Mouse (Mus musculus): ENCODE measurements at regions not wholly inside any gene's neighbourhood (a gene's known extent, or its start where the extent isn't known, plus 50 kb on each side); places are given as distances from the start of the nearest gene placed in this dataset.

DNA sequence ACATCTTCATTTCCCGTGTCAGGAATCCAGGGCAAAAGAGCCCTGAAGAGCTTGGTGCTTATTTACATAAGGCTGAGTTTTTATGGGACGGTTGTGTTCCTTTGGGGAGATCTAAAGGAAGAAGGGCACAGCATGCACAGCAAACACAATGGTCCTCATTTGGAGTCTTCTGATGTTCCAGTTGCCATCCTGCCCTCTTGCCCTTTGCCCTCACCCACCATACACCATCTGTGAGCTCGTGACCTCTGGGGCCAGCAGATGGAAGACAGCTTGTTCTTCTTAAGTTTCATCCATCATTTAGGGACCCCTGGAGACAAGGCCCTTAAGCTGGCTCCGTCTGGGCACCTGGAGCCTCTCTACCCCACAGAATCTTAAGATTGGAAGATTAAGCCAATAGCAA lies 121.9 kb upstream of the Cadm1 start:
- H3K4me2 ChIP-seq, result no peak overlapping the region
- ATAC-seq (ENCODE audit: low FRiP score, low read depth), result no peak
- no peak overlapping the region for H3K4me3 ChIP-seq
- H3K27ac ChIP-seq (replicated peaks), result no peak overlapping the region
- H3K9ac ChIP-seq, result no peak overlapping the region
- H3K9me3 ChIP-seq, result no peaks in the 10 kb centered on the region
- 29% methylated on average over 4 of the region's 4 CpGs for WGBS
- no peaks in the 10 kb centered on the region for H3K36me3 ChIP-seq
- peaks cover 2% of the 10 kb centered on the region; the same call in 1 of the 2 replicates for H3K27me3 ChIP-seq
- peaks cover 13% of the 10 kb centered on the region for H3K4me1 ChIP-seq (replicated peaks)

DNA sequence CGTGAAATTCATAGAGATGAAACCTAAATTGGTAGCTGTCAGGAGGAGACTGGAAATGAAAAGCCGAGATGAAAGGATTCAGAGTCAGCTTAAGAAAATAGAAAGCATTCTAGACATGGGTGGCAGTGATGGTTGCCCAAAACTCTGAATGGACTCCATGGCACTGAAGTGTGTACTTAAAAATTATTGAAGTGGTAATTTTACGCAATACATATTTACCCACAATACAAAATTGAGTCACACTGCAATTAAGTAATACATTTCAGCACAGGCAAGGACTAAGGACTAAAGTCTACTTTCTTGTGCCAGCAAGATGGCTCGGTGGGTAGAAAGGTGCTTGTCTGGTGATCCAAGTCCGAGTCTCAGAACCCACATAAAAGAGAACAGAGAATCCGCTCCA lies 120.4 kb upstream of the Cadm1 start:
- Histone ChIP-seq H3K9ac (no peak overlapping the region), H3K9me3 (no peaks in the 10 kb centered on the region), H3K27me3 (peaks cover 2% of the 10 kb centered on the region; the same call in 1 of the 2 replicates), H3K27ac (replicated peaks) (no peak overlapping the region), H3K36me3 (no peaks in the 10 kb centered on the region), H3K4me2 (no peak overlapping the region), H3K4me1 (replicated peaks) (peaks cover 13% of the 10 kb centered on the region), H3K4me3 (no peak overlapping the region)
- ATAC-seq (ENCODE audit: low FRiP score, low read depth), result no peak
- WGBS, result 90% methylated on average over 6 of the region's 6 CpGs

DNA sequence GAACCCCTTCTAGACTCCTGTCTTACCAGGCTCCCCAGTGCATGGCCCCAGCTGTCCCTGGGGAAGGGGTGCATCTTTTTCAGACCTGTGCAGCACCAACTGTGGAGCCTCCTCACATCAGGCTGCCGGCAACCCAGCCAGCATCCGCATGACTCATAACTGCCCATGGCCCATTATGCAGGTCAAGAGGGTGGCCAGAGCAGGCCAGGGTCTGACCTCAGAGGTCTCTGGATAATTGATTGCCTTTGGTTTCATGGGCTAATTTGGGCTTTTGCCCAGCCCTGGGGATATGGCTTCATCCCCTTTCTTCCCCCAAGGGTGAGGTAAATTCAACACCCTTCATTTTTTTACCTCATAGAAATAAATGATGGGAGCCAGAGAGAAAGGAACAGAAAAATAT lies 117.2 kb upstream of the Cadm1 start:
- Histone ChIP-seq H3K9ac (no peak overlapping the region), H3K4me3 (no peak overlapping the region), H3K36me3 (no peaks in the 10 kb centered on the region), H3K27me3 (peaks cover 2% of the 10 kb centered on the region; the same call in 1 of the 2 replicates), H3K9me3 (no peaks in the 10 kb centered on the region), H3K4me1 (replicated peaks) (no peaks in the 10 kb centered on the region; the same call in 1 of the 2 replicates), H3K27ac (replicated peaks) (no peak overlapping the region), H3K4me2 (no peak overlapping the region)
- ATAC-seq (ENCODE audit: low FRiP score, low read depth), result no peak
- WGBS, result 40% methylated on average over 2 of the region's 2 CpGs

DNA sequence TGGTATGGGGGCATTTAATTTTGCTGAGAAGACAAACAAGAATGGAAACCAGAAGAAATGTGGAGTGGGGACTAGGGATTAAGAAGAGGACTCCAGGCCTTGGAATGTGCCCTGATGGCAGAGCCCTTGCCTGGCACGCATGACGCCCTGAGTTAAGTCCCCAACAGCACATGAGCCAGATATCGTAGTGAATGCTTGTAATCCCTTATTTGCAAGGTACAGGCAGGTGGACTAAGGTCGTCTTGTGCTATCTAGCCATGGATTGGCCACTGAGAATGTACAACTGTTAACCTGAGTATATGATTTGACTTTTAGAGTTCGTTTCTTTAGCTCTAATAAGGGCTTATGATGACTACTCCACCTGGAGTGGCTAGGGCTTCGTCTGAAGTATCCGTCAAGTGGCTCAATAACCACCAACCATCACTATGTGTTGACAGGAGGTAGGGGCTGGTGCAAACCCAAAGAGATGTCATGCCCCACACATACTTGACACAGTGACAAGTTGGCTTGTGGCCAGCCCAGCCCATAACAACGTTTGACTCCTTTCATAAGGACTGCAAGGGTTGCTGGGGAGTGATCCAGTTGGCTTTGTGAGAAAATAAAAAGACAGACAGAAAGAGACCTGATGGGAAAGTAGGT lies 115.5 kb upstream of the Cadm1 start:
- 76% methylated on average over 8 of the region's 8 CpGs for WGBS
- Histone ChIP-seq H3K27me3 (0 out of 2 replicates have a peak, but pooled peaks cover 2% of the 10 kb centered on the region), H3K4me1 (replicated peaks) (no peaks in the 10 kb centered on the region; the same call in 1 of the 2 replicates), H3K9ac (no peak overlapping the region), H3K27ac (replicated peaks) (no peak overlapping the region), H3K4me2 (no peak overlapping the region), H3K9me3 (no peaks in the 10 kb centered on the region), H3K4me3 (no peak overlapping the region), H3K36me3 (no peaks in the 10 kb centered on the region)
- ATAC-seq (ENCODE audit: low FRiP score, low read depth), result no peak

DNA sequence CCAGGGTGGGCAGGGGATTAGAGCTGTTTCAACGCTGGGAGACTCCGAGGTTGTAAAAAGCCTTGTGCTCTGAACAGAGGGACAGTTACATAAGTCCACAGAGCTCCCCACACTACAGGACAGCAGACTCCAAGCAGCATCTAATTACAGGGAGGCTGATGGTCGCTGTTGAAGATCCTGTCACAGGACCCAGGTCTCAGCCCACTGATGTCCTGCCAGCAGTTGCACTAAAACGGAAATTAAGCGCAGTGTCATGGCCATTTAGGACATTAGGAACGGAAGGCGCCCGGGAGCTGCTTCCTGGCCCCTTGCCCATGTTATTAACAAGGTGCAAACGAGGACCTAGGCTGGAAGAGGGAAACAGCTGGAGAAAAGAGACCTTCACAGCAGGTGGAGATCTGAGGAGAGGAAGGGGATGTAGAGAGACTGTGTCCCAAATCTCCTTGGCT lies 107.8 kb upstream of the Cadm1 start:
- Histone ChIP-seq H3K4me2 (no peak overlapping the region), H3K9ac (no peak overlapping the region), H3K27ac (replicated peaks) (0 out of 2 replicates have a peak overlapping the region, but pooled peaks have one; percentile 49), H3K36me3 (no peaks in the 10 kb centered on the region), H3K27me3 (no peaks in the 10 kb centered on the region), H3K4me3 (no peak overlapping the region), H3K9me3 (no peaks in the 10 kb centered on the region), H3K4me1 (replicated peaks) (peaks cover 15% of the 10 kb centered on the region)
- peak; percentile 34; the same call in 1 of the 2 replicates for ATAC-seq (ENCODE audit: low FRiP score, low read depth)
- 36% methylated on average over 9 of the region's 9 CpGs for WGBS

DNA sequence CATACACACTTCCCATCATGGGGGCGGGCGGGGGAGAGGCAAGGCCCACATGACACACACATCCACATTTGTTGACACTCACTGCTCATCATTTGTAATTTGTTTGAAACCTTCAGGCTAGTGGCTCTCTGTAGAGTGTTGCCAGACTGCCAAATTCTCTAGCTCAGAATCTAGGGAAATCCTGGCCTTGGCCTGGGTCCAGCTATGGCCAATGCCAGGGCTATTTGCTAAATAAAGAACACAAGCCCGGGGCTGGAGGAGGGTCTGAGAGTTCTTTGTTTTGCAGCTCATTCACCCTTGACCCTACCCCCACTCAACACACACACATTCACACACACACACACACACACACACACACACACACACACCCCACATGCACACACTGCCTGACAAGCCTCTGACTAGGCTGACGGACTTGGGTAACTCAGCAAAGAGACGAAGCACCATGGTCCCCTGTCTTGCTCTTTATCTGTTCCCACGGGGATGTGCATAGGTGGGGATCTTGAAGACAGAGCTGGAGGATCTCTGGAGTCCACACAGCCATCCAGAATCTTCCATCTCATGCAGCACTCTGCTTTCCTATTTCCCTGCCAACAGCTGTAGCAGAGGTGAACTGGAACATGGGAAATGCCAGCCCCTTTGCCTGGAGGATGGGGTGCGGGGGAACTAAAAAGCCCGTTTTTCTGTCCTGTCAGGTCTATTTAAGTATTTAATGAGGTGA lies 107.1 kb upstream of the Cadm1 start:
- Histone ChIP-seq H3K36me3 (no peaks in the 10 kb centered on the region), H3K9ac (no peak overlapping the region), H3K27ac (replicated peaks) (peak overlapping the region; percentile 32; the same call in 1 of the 2 replicates), H3K27me3 (no peaks in the 10 kb centered on the region), H3K4me3 (no peak overlapping the region), H3K9me3 (no peaks in the 10 kb centered on the region), H3K4me2 (no peak overlapping the region), H3K4me1 (replicated peaks) (peaks cover 15% of the 10 kb centered on the region)
- WGBS, result 54% methylated on average over 8 of the region's 8 CpGs
- peak; percentile 45 for ATAC-seq (ENCODE audit: low FRiP score, low read depth)

DNA sequence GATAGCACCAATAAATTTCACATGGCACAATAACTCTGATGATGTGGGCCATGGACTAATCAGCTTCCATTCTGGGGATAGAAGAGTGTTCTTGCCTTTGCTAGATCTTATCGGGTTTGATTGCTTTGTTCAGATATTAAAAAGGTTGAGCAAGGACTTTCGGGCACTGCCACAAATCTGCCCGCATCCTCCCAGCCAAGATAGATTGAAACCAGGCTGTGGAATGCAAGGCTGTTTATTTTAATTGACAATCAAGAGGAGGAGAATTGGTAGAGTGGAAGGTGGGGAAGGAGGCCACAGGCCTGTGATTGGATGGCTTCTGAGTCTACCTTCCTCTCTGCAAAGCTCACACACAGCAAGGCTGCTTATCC lies 106.5 kb upstream of the Cadm1 start:
- Histone ChIP-seq H3K4me2 (no peak overlapping the region), H3K4me3 (no peak overlapping the region), H3K4me1 (replicated peaks) (peaks cover 15% of the 10 kb centered on the region), H3K27ac (replicated peaks) (no peak overlapping the region), H3K27me3 (no peaks in the 10 kb centered on the region), H3K36me3 (no peaks in the 10 kb centered on the region), H3K9ac (no peak overlapping the region), H3K9me3 (no peaks in the 10 kb centered on the region)
- no peak for ATAC-seq (ENCODE audit: low FRiP score, low read depth)
- 66% methylated on average over 3 of the region's 3 CpGs for WGBS

DNA sequence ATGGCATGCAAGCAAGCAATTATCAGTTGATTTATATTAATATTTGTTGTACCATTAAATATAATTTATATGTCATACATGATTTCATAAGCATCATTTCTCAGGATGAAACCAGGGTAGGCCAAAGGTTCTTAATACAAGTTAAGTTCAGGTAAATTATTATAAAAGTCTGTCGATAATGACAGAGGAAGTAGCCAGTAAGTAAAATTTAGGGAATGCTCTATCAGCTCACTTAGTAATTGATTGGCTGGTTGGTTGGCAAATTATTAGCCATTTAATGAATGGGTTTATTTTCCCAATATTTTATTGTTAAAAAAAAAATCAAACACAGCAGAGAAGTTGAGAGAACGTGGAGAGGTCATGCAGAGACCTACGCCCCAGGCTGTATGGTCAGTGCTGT lies 105.8 kb upstream of the Cadm1 start:
- Histone ChIP-seq H3K36me3 (no peaks in the 10 kb centered on the region), H3K4me1 (replicated peaks) (peaks cover 15% of the 10 kb centered on the region), H3K27me3 (no peaks in the 10 kb centered on the region), H3K4me3 (no peak overlapping the region), H3K9me3 (no peaks in the 10 kb centered on the region), H3K9ac (no peak overlapping the region), H3K27ac (replicated peaks) (no peak overlapping the region), H3K4me2 (no peak overlapping the region)
- ATAC-seq (ENCODE audit: low FRiP score, low read depth), result no peak
- WGBS, result 90% methylated on average over 3 of the region's 3 CpGs

DNA sequence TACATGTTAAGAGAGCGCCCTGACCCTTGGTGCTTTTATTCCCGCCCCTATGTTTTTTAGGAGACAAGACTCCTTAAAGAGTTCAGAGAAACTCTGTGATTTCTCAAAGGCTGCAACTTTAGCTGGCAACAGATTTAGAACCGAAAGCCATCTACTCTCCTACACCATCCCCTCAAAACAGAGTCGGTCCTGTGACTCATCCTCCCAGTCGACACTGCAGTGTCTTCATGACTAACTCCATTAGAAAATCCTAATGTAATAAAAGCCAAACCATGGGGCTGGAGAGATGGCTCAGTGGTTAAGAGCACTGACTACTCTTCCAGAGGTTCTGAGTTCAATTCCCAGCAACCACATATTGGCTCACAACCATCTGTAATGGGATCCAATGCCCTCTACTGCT lies 103.3 kb upstream of the Cadm1 start:
- 95% methylated on average over 5 of the region's 5 CpGs for WGBS
- Histone ChIP-seq H3K4me1 (replicated peaks) (peaks cover 15% of the 10 kb centered on the region), H3K9ac (no peak overlapping the region), H3K27ac (replicated peaks) (no peak overlapping the region), H3K27me3 (no peaks in the 10 kb centered on the region), H3K9me3 (no peaks in the 10 kb centered on the region), H3K4me2 (no peak overlapping the region), H3K4me3 (no peak overlapping the region), H3K36me3 (no peaks in the 10 kb centered on the region)
- no peak for ATAC-seq (ENCODE audit: low FRiP score, low read depth)

DNA sequence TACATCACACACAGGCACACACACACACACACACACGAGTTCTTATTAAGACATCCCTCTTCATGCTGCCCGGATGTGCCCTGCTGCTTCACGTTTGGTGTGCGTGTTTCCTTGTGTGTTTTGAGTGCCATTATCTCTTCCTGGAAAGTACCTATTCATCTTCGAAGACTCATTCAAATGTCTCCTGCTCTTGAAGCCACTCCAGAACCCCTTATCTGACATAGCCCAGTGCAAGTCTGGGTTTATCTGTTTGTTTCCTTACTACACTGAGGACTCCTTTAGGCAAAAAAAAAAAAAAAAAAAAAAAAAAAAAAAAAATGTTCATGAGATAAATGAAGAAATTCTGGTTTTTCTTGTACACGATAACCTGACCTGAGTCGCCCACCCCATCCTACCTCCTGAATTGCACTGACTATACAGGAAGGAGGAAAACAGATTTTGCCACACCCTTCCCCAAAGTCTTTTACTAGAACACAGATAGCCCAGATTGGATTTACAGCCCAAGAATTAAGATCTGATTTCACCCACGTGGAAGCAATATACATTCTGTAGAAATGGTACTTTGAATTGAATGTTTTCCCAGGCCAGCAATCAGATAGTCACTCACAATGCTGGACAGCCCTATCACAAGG lies 101.1 kb upstream of the Cadm1 start:
- Histone ChIP-seq H3K27me3 (no peaks in the 10 kb centered on the region), H3K27ac (replicated peaks) (no peak overlapping the region), H3K9me3 (no peaks in the 10 kb centered on the region), H3K4me3 (no peak overlapping the region), H3K9ac (no peak overlapping the region), H3K4me1 (replicated peaks) (no peaks in the 10 kb centered on the region), H3K36me3 (no peaks in the 10 kb centered on the region), H3K4me2 (no peak overlapping the region)
- ATAC-seq (ENCODE audit: low FRiP score, low read depth), result no peak
- 80% methylated on average over 8 of the region's 8 CpGs for WGBS

DNA sequence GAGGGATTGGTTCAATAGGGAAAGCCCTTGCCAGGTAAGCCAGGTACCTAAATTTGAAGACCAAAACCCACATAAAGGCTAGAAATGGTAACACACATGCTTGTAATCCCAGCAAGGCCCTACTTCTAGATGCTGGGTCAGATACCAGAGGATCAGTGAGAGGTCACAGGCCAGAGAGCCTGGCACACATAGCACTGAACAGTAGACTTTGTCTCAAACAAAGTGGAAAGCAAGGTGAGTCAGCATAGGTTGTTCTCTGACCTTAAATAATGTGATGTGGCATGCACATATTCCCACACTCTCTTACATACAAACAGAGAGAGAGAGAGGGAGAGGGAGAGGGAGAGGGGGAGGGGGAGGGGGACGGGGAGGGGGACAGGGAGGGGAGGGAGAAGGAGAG lies 100.3 kb upstream of the Cadm1 start:
- no peaks in the 10 kb centered on the region for H3K27me3 ChIP-seq
- no peaks in the 10 kb centered on the region for H3K36me3 ChIP-seq
- no peaks in the 10 kb centered on the region for H3K4me1 ChIP-seq (replicated peaks)
- H3K4me3 ChIP-seq, result no peak overlapping the region
- no peaks in the 10 kb centered on the region for H3K9me3 ChIP-seq
- no CpG with 5 or more reads among the region's 1 CpGs for WGBS
- H3K9ac ChIP-seq, result no peak overlapping the region
- no peak overlapping the region for H3K4me2 ChIP-seq
- ATAC-seq (ENCODE audit: low FRiP score, low read depth), result no peak
- no peak overlapping the region for H3K27ac ChIP-seq (replicated peaks)

DNA sequence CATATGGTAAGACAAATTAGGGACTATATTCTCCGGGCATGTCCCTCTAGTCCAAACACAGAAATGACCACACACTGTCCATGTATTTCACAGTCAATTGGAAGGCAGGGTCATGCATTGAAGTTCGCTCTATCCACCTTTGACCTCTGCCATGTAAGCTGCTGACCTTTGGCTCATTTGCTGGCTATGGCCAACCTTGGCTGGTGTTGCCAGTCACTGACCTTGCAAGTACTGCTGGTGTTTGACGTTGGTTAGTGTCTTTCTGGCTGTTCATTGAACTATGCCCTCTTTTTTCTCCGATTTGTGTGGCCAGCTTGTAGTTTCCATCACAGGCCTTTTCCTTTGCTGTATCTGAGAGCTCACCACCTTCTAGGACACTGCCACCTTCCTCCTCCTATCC lies 97.3 kb upstream of the Cadm1 start:
- Histone ChIP-seq H3K27me3 (no peaks in the 10 kb centered on the region), H3K9ac (no peak overlapping the region), H3K4me2 (no peak overlapping the region), H3K9me3 (no peaks in the 10 kb centered on the region), H3K4me3 (no peak overlapping the region), H3K27ac (replicated peaks) (no peak overlapping the region), H3K4me1 (replicated peaks) (peaks cover 8% of the 10 kb centered on the region; the same call in 1 of the 2 replicates), H3K36me3 (no peaks in the 10 kb centered on the region)
- no peak for ATAC-seq (ENCODE audit: low FRiP score, low read depth)
- WGBS, result 75% methylated on average over 4 of the region's 4 CpGs
